Comparison of ENCODE assay signal across 8 mouse cellular contexts in genomic region chr11:60539540-60539939, GRCm38 (mm10). TPM values are rescaled to one million over a fixed set of nuclear protein-coding genes. Genes with fewer than 3 reads are reported as not detected.
A peak's percentile ranks its signal among the peaks of the same experiment; 100 is the strongest.
DNase-seq lines count a peak whose midpoint lies in the region; ATAC-seq and TF ChIP-seq lines count a peak whose summit lies in the region.

No protein-coding gene starts in this region.

- intact Hi-C loops in gastrocnemius, adult 2 months (cut with DNase I) = no loop called here

- no peak for TF ChIP-seq CTCF in gastrocnemius, adult 2 months (IDR thresholded peaks at IDR 0.05)
- no peak for TF ChIP-seq CTCF in thymus, adult 2 months (IDR thresholded peaks at IDR 0.05; ENCODE audit: borderline replicate concordance, control insufficient read depth, extremely low read depth, insufficient read depth, low read length, poor library complexity)

- no peaks in the 10 kb centered on the region for H3K27me3 ChIP-seq in thymus, adult 2 months (ENCODE audit: control insufficient read depth, insufficient read depth, low read length)
- H3K27me3 ChIP-seq in liver, embryonic 13.5 days = no peaks in the 10 kb centered on the region

- no peak for ATAC-seq in liver, embryonic 13.5 days (ENCODE audit: low read depth)

- H3K36me3 ChIP-seq in thymus, adult 2 months (ENCODE audit: control insufficient read depth, insufficient read depth, low read length) = no peaks in the 10 kb centered on the region
- peaks cover 21% of the 10 kb centered on the region for H3K36me3 ChIP-seq in liver, embryonic 13.5 days

- H3K27ac ChIP-seq in gastrocnemius, adult 2 months = peak overlapping the region; percentile 99
- H3K27ac ChIP-seq in thymus, adult 2 months (ENCODE audit: control insufficient read depth, insufficient read depth, low read length) = no peak overlapping the region
- H3K27ac ChIP-seq in liver, embryonic 13.5 days = no peak overlapping the region

- WGBS in thymus, adult 2 months = 24% methylated on average over 2 of the region's 2 CpGs
- WGBS in liver, embryonic 13.5 days (ENCODE audit: insufficient replicate concordance) = 9% methylated on average over 2 of the region's 2 CpGs

- peak overlapping the region; percentile 99 for H3K4me3 ChIP-seq in gastrocnemius, adult 2 months
- H3K4me3 ChIP-seq in thymus, adult 2 months (ENCODE audit: control insufficient read depth, insufficient read depth, low read length) = peak overlapping the region; percentile 93; the same call in 1 of the 2 replicates
- H3K4me3 ChIP-seq in liver, embryonic 13.5 days (replicated peaks) = peak overlapping the region; percentile 98

- peak overlapping the region; percentile 98 for H3K4me2 ChIP-seq in liver, embryonic 13.5 days

- no peaks in the 10 kb centered on the region for H3K9me3 ChIP-seq in liver, embryonic 13.5 days (replicated peaks)

- DNase-seq in gastrocnemius, adult 2 months = no peak
- no peak for DNase-seq in gastrocnemius, postnatal 4 days (ENCODE audit: low spot score in 2 of 2)
- no peak for DNase-seq in thymus, adult 2 months
- DNase-seq in thymus, postnatal 10 days (ENCODE audit: low spot score in 2 of 2) = no peak
- DNase-seq in liver, embryonic 13.5 days = no peak
- DNase-seq in yolk sac, embryonic 10.5 days (ENCODE audit: low spot score) = no peak
- no peak for DNase-seq in layer of hippocampus, adult 9-11 months
- DNase-seq in ovary, postnatal 36 days (ENCODE audit: low spot score) = no peak

- TF ChIP-seq POLR2A in thymus, adult 2 months (IDR thresholded peaks at IDR 0.05; ENCODE audit: control insufficient read depth, extremely low read depth, insufficient read depth, low read length, poor library complexity) = no peak

- H3K9ac ChIP-seq in liver, embryonic 13.5 days = peak overlapping the region; percentile 98

- H3K4me1 ChIP-seq in thymus, adult 2 months (replicated peaks; ENCODE audit: control insufficient read depth, insufficient read depth, low read length) = peaks cover 16% of the 10 kb centered on the region
- H3K4me1 ChIP-seq in liver, embryonic 13.5 days (replicated peaks) = peaks cover 46% of the 10 kb centered on the region

RNA-seq across cellular contexts. Expression of gene Alkbh5, which starts 3.4 kb away (rescaled TPM):
- 100 to 1,000 TPM; 115 to 122 TPM for total RNA-seq in gastrocnemius, adult 2 months (2021)
- total RNA-seq in gastrocnemius, postnatal 4 days (2021) = 10 to 100 TPM; 70.0 to 74.3 TPM
- polyA plus RNA-seq in thymus, adult 2 months (2012; rRNA removed) = 29.0 and 37.4 TPM in 2 replicates
- polyA plus RNA-seq in liver, embryonic 13.5 days (2015; fragmentation: Nextera tagmentation; extraction: Ambion mirVana) = 23.6 and 25.1 TPM in 2 replicates
